Mouse (Mus musculus) G1E-ER4 (cell line): ENCODE measurements around the gene Lnx2. TPM values are rescaled to one million over a fixed set of nuclear protein-coding genes. Genes with fewer than 3 reads are reported as not detected.

ENCODE experiments used
- GATA1 ChIP-seq: IDR thresholded peaks from one replicate; pipeline ENCODE4 v1.8.0; 2012; ENCODE audit warnings: low read length, inconsistent platforms
- polyA plus RNA-seq: library from polyadenylated mRNA; stranded (reverse); fragments of >175 nt; gene quantifications from 2 replicates; pipeline ENCODE4 v1.2.3, GENCODE M21; 2012

Lnx2 gene
- polyA plus RNA-seq = 14.1 and 17.2 TPM in 2 replicates

GRCm38 (mm10) chr5:147076026-147076798 is at the start of gene Lnx2:
Gene Lnx2, minus strand, starts transcription at chr5:147076586.
- no peak for TF ChIP-seq GATA1

GRCm38 (mm10) chr5:147125542-147126185 is 49.3 kb upstream of the Lnx2 start:
- TF ChIP-seq GATA1 = no peak

- no peak for TF ChIP-seq GATA1
Measured at GRCm38 (mm10) chr5:147124794-147125193, 48.4 kb upstream of the Lnx2 start.

GRCm38 (mm10) chr5:147121146-147121545 is 44.8 kb upstream of the Lnx2 start:
- no peak for TF ChIP-seq GATA1

GRCm38 (mm10) chr5:147117027-147117426 is 40.6 kb upstream of the Lnx2 start:
- no peak for TF ChIP-seq GATA1

- TF ChIP-seq GATA1 = no peak
Measured at GRCm38 (mm10) chr5:147115631-147116030, 39.2 kb upstream of the Lnx2 start.

GRCm38 (mm10) chr5:147114738-147115137 is 38.4 kb upstream of the Lnx2 start:
- TF ChIP-seq GATA1 = no peak

- TF ChIP-seq GATA1 = no peak
Measured at GRCm38 (mm10) chr5:147108861-147109591, 32.6 kb upstream of the Lnx2 start.

- TF ChIP-seq GATA1 = no peak
Measured at GRCm38 (mm10) chr5:147107276-147107675, 30.9 kb upstream of the Lnx2 start.

- no peak for TF ChIP-seq GATA1
Measured at GRCm38 (mm10) chr5:147102295-147102694, 25.9 kb upstream of the Lnx2 start.

GRCm38 (mm10) chr5:147100180-147100579 is 23.8 kb upstream of the Lnx2 start:
- no peak for TF ChIP-seq GATA1

- no peak for TF ChIP-seq GATA1
Measured at GRCm38 (mm10) chr5:147098667-147099066, 22.3 kb upstream of the Lnx2 start.

GRCm38 (mm10) chr5:147096586-147096985 is 20.2 kb upstream of the Lnx2 start:
- TF ChIP-seq GATA1 = no peak

GRCm38 (mm10) chr5:147094296-147094695 is 17.9 kb upstream of the Lnx2 start:
- no peak for TF ChIP-seq GATA1

- no peak for TF ChIP-seq GATA1
Measured at GRCm38 (mm10) chr5:147092448-147092847, 16.1 kb upstream of the Lnx2 start.

- no peak for TF ChIP-seq GATA1
Measured at GRCm38 (mm10) chr5:147090256-147090963, 14.0 kb upstream of the Lnx2 start.
